Mouse (Mus musculus): Measurements from ENCODE around the gene Kdelr2. TPM values are rescaled to one million over a fixed set of nuclear protein-coding genes. Genes with fewer than 3 reads are reported as not detected.

Gene Kdelr2
- polyA plus RNA-seq, 1 experiment: 64.3 TPM

DNA sequence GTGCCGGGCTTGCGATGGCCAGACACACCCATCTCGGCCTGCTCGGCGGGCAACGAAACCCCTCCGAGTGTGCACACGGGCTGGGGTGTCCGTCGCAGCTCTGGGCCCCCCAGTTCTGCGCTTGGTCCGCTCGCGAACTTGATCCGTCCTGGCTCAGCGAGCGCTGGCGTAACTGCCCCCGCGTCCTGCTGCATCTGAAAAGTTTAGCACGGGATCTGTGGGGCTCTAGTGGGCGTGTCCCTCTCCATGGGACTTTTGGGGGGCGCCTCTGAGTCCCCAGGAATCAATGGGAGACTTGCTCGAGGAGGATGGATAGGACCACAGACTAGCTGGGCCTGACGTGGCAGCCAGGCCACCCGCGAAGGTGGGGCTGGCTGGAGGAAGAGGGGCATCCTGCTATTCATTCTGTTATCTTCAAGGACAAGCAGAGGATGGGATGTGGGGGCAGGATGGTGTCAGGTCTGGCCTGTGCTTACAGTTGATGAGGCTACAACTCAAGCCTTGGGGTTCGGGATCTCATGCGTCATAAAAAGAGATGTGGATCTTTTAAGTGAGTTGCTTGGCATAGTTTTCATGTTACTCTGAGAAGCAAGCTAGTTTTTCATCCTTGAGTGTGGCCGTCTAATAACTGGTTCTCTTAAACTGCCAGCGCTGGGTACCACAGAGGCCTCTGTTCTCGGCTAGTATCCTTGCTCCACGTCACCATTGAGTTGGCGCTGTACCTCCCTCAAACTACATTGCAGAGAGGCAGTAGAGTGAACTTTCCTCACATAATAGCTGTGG lies 701 bp downstream of the Kdelr2 start:
- H3K4me1 ChIP-seq (ENCODE audit: control insufficient read depth, insufficient read depth, low read length): peaks cover 9% of the 10 kb centered on the region
- peak overlapping the region; percentile 97 for H3K27ac ChIP-seq (ENCODE audit: control insufficient read depth, insufficient read depth, low read depth, low read length)
- H3K36me3 ChIP-seq (ENCODE audit: control insufficient read depth, insufficient read depth, low read length): peaks cover 1% of the 10 kb centered on the region; the same call in 1 of the 2 replicates
- TF ChIP-seq POLR2A (IDR thresholded peaks at IDR 0.05; ENCODE audit: control insufficient read depth, low read depth, low read length) (no peak), CTCF (IDR thresholded peaks at IDR 0.05; ENCODE audit: control insufficient read depth, insufficient read depth, insufficient replicate concordance, low read depth, low read length) (no peak)
- H3K27me3 ChIP-seq (ENCODE audit: control insufficient read depth, insufficient read depth, low read length): no peaks in the 10 kb centered on the region
- peak overlapping the region; percentile 96 for H3K4me3 ChIP-seq (ENCODE audit: control insufficient read depth, low read depth, low read length)

- TF ChIP-seq POLR2A (IDR thresholded peaks at IDR 0.05; ENCODE audit: control insufficient read depth, low read depth, low read length): no peak
- no peak for TF ChIP-seq CTCF (IDR thresholded peaks at IDR 0.05; ENCODE audit: control insufficient read depth, insufficient read depth, insufficient replicate concordance, low read depth, low read length)
- H3K4me1 ChIP-seq (ENCODE audit: control insufficient read depth, insufficient read depth, low read length): peaks cover 9% of the 10 kb centered on the region
Observed at GRCm38 (mm10) chr5:143405200-143405599, 1.6 kb downstream of the Kdelr2 start.

DNA sequence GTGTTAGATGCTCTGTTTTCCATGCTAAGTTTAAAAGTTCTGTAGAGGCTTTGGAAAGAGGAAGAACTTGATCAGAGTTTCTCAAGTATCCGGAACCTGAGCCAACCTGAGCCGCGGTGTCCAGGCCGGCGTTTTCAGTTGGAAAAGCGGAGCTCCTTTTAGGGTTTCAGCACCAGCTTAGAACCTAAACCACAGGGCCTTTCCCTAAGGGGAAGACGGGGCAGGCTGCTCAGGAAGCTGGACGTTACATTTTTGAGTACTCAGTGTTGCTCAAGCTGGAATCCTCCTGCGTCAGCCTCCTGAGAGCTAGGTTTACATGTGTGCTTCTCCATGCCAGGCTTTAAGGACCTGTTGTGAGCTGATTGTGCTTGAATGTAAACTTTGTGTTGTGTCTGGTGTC lies 2.9 kb downstream of the Kdelr2 start:
- Histone ChIP-seq H3K4me3 (ENCODE audit: control insufficient read depth, low read depth, low read length) (no peak overlapping the region; the same call in 1 of the 2 replicates), H3K27ac (ENCODE audit: control insufficient read depth, insufficient read depth, low read depth, low read length) (no peak overlapping the region), H3K4me1 (ENCODE audit: control insufficient read depth, insufficient read depth, low read length) (peaks cover 9% of the 10 kb centered on the region), H3K36me3 (ENCODE audit: control insufficient read depth, insufficient read depth, low read length) (peaks cover 2% of the 10 kb centered on the region; the same call in 1 of the 2 replicates), H3K27me3 (ENCODE audit: control insufficient read depth, insufficient read depth, low read length) (no peaks in the 10 kb centered on the region)
- TF ChIP-seq POLR2A (IDR thresholded peaks at IDR 0.05; ENCODE audit: control insufficient read depth, low read depth, low read length) (no peak), CTCF (IDR thresholded peaks at IDR 0.05; ENCODE audit: control insufficient read depth, insufficient read depth, insufficient replicate concordance, low read depth, low read length) (no peak)

More at GRCm38 (mm10) chr5:143405200-143405599, 1.6 kb downstream of the Kdelr2 start:
- Histone ChIP-seq H3K36me3 (ENCODE audit: control insufficient read depth, insufficient read depth, low read length) (peaks cover 2% of the 10 kb centered on the region; the same call in 1 of the 2 replicates), H3K27ac (ENCODE audit: control insufficient read depth, insufficient read depth, low read depth, low read length) (no peak overlapping the region), H3K4me3 (ENCODE audit: control insufficient read depth, low read depth, low read length) (peak overlapping the region; percentile 76), H3K27me3 (ENCODE audit: control insufficient read depth, insufficient read depth, low read length) (no peaks in the 10 kb centered on the region)

DNA sequence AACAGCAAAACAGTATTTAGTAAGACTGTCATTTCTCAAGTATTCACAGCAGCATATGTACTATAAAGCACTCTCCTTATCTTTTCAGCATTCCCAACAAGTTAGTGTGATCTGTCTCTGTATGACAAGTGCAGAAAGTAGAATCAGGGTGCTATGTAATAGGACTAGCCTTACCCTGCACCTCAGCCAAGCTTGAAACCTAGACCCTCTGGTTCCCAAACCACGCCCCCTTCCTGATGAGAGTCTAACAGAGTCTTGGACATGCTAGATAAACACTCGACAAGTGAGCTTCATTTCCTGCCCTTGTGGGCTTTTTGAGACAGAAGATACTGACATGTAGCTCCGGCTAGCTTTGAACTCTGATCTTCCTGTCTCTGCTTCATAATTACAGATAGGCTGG lies 5.6 kb downstream of the Kdelr2 start:
- Histone ChIP-seq H3K36me3 (ENCODE audit: control insufficient read depth, insufficient read depth, low read length) (peaks cover 4% of the 10 kb centered on the region), H3K27me3 (ENCODE audit: control insufficient read depth, insufficient read depth, low read length) (no peaks in the 10 kb centered on the region), H3K4me3 (ENCODE audit: control insufficient read depth, low read depth, low read length) (no peak overlapping the region), H3K27ac (ENCODE audit: control insufficient read depth, insufficient read depth, low read depth, low read length) (no peak overlapping the region), H3K4me1 (ENCODE audit: control insufficient read depth, insufficient read depth, low read length) (peaks cover 9% of the 10 kb centered on the region)
- TF ChIP-seq POLR2A (IDR thresholded peaks at IDR 0.05; ENCODE audit: control insufficient read depth, low read depth, low read length) (no peak), CTCF (IDR thresholded peaks at IDR 0.05; ENCODE audit: control insufficient read depth, insufficient read depth, insufficient replicate concordance, low read depth, low read length) (no peak)

- Histone ChIP-seq H3K4me1 (ENCODE audit: control insufficient read depth, insufficient read depth, low read length) (peaks cover 3% of the 10 kb centered on the region; the same call in 1 of the 2 replicates), H3K27ac (ENCODE audit: control insufficient read depth, insufficient read depth, low read depth, low read length) (no peak overlapping the region), H3K4me3 (ENCODE audit: control insufficient read depth, low read depth, low read length) (no peak overlapping the region), H3K27me3 (ENCODE audit: control insufficient read depth, insufficient read depth, low read length) (no peaks in the 10 kb centered on the region), H3K36me3 (ENCODE audit: control insufficient read depth, insufficient read depth, low read length) (peaks cover 4% of the 10 kb centered on the region)
- no peak for TF ChIP-seq CTCF (IDR thresholded peaks at IDR 0.05; ENCODE audit: control insufficient read depth, insufficient read depth, insufficient replicate concordance, low read depth, low read length)
- no peak for TF ChIP-seq POLR2A (IDR thresholded peaks at IDR 0.05; ENCODE audit: control insufficient read depth, low read depth, low read length)
Observed at GRCm38 (mm10) chr5:143410841-143411395, 7.3 kb downstream of the Kdelr2 start.

DNA sequence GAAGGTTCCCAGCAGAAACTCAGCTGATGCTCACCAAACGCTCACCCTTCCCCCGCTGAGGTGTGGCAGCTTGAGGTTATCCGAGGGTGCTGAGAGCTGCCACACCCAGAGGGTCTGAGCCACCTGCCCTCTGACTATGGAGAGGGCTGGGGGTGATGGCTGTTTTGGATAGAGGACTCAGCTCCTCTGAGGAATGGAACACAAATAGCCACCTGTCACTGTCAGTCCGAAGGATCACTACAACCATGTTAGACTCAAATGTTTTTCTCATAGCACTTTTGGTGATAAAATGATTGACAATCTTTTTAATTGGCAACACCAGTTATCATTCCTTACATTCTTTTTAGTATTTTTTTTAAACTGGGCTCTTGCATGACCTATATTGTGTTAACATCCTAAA lies 17.8 kb downstream of the Kdelr2 start:
- TF ChIP-seq POLR2A (IDR thresholded peaks at IDR 0.05; ENCODE audit: control insufficient read depth, low read depth, low read length) (no peak), CTCF (IDR thresholded peaks at IDR 0.05; ENCODE audit: control insufficient read depth, insufficient read depth, insufficient replicate concordance, low read depth, low read length) (no peak)
- Histone ChIP-seq H3K4me1 (ENCODE audit: control insufficient read depth, insufficient read depth, low read length) (no peaks in the 10 kb centered on the region), H3K27me3 (ENCODE audit: control insufficient read depth, insufficient read depth, low read length) (no peaks in the 10 kb centered on the region), H3K36me3 (ENCODE audit: control insufficient read depth, insufficient read depth, low read length) (no peaks in the 10 kb centered on the region; the same call in none of the 2 replicates), H3K4me3 (ENCODE audit: control insufficient read depth, low read depth, low read length) (no peak overlapping the region), H3K27ac (ENCODE audit: control insufficient read depth, insufficient read depth, low read depth, low read length) (no peak overlapping the region)

GRCm38 (mm10) chr5:143422990-143423389 lies 19.4 kb downstream of the Kdelr2 start:
- no peak overlapping the region for H3K27ac ChIP-seq (ENCODE audit: control insufficient read depth, insufficient read depth, low read depth, low read length)
- H3K4me1 ChIP-seq (ENCODE audit: control insufficient read depth, insufficient read depth, low read length): no peaks in the 10 kb centered on the region
- H3K4me3 ChIP-seq (ENCODE audit: control insufficient read depth, low read depth, low read length): no peak overlapping the region
- TF ChIP-seq POLR2A (IDR thresholded peaks at IDR 0.05; ENCODE audit: control insufficient read depth, low read depth, low read length) (no peak), CTCF (IDR thresholded peaks at IDR 0.05; ENCODE audit: control insufficient read depth, insufficient read depth, insufficient replicate concordance, low read depth, low read length) (no peak)
- H3K36me3 ChIP-seq (ENCODE audit: control insufficient read depth, insufficient read depth, low read length): no peaks in the 10 kb centered on the region; the same call in none of the 2 replicates
- H3K27me3 ChIP-seq (ENCODE audit: control insufficient read depth, insufficient read depth, low read length): no peaks in the 10 kb centered on the region

Measured in testis, adult 2 months (tissue).